Mouse (Mus musculus) liver, adult (tissue): Measurements from ENCODE around the gene Ltbp1.

Experiments
- GATA4 ChIP-seq: IDR thresholded peaks from 2 replicates; pipeline ENCODE4 v1.6.1; 2014; ENCODE audit warnings: mild to moderate bottlenecking, low read length; ENCODE audit not compliant: insufficient replicate concordance

The Ltbp1 gene

GRCm38 (mm10) chr17:75281345-75281744 is 276.0 kb downstream of the Ltbp1 start:
- no peak for TF ChIP-seq GATA4

DNA sequence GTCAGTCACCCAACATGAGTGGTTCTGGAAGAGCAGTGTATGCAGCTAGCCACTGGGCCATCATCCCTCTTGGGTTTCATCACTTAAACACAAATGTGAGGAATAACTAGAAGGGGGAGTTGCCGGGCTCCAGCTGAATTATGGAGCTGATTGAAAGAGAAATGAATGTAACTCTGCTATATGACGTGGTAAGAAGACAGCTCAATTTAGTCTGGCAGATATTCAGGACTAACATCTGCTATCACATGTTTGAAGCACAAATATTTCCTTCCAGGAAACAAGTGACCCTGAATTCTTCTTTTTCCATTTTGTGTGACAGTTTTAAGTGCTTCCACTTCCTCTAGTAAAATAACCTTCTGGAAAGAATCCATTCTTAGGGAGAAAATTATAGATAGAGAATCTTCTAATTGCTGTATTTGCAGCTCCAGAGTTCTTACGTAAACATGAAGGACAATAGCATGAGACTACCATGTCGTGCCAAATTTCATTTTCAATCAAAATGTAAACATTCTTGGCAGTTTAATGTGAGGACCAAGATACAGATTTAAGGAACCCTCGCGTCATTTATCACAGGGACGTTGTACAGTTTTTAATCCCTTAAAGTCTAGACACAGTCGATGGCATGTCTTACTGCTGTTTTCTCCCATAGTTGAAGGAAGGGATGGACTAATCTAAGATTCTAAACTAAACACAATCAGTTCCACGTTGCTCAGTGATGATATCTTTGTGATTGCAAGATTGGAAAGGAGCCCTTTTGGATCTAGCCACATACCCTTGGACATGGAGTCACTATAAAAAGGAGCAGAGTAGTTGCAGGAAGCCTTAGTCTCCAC is 279.7 kb downstream of the Ltbp1 start:
- TF ChIP-seq GATA4, result no peak

DNA sequence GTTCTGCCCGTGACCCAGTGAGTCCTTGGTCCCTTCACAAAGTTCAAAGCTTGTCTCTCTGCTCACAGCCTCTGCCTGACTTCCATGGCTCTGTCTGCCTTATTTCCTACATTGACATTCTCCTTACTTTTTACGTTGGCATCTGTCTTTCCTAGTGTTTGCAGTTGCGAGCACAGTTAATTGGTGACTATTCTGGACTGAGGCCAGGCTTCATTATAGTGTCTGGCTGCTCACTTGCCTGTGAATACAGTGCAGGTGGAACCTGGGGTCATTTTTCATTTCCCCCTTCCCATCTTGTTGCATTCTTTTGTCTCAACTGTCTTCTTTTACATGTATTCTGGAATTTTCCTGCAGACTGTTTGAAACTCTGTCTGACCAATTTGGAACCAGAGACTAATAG is 287.6 kb downstream of the Ltbp1 start:
- no peak for TF ChIP-seq GATA4

GRCm38 (mm10) chr17:75293725-75294124 is 288.4 kb downstream of the Ltbp1 start:
- TF ChIP-seq GATA4, result no peak

- no peak for TF ChIP-seq GATA4
Measured at GRCm38 (mm10) chr17:75300908-75301307, 295.5 kb downstream of the Ltbp1 start.

- TF ChIP-seq GATA4, result no peak
Measured at GRCm38 (mm10) chr17:75304807-75305420, 299.5 kb downstream of the Ltbp1 start.

GRCm38 (mm10) chr17:75305714-75306113 is 300.3 kb downstream of the Ltbp1 start:
- TF ChIP-seq GATA4, result peak; percentile 62; the same call in 1 of the 2 replicates

- no peak for TF ChIP-seq GATA4
Measured at GRCm38 (mm10) chr17:75307070-75308011, 302.0 kb downstream of the Ltbp1 start.

GRCm38 (mm10) chr17:75317106-75317505 is 311.7 kb downstream of the Ltbp1 start:
- TF ChIP-seq GATA4, result no peak

- TF ChIP-seq GATA4, result no peak
Measured at GRCm38 (mm10) chr17:75323229-75323628, 317.9 kb downstream of the Ltbp1 start.

- no peak for TF ChIP-seq GATA4
Measured at GRCm38 (mm10) chr17:75323766-75324165, 318.4 kb downstream of the Ltbp1 start.

DNA sequence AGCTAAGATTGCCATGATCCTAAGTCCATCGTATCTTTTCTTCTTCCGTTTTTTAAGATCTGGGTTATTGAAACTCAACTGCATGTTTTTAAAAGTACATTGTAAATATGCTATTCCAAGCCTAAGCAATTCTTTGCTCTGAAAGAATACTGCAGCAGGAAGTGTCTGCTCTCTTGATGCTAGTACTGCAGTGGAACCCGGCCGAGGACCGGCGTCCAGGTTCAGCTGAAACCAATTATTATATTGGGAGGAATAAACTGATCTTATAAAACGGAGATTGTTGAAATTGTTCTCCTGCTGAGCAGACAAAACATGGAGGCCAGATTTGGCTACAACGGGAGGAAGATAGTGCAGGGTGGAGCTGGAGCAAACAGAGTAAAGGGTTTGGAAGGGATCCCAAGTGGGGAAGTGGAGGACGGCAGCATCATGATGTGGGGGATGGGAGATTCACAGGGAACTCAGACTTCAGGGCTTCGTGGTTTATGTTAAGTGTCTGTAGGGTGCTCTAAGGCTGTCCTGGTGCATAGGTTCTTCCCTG is 322.8 kb downstream of the Ltbp1 start:
- no peak for TF ChIP-seq GATA4

GRCm38 (mm10) chr17:75330366-75330765 is 325.0 kb downstream of the Ltbp1 start:
- no peak for TF ChIP-seq GATA4

DNA sequence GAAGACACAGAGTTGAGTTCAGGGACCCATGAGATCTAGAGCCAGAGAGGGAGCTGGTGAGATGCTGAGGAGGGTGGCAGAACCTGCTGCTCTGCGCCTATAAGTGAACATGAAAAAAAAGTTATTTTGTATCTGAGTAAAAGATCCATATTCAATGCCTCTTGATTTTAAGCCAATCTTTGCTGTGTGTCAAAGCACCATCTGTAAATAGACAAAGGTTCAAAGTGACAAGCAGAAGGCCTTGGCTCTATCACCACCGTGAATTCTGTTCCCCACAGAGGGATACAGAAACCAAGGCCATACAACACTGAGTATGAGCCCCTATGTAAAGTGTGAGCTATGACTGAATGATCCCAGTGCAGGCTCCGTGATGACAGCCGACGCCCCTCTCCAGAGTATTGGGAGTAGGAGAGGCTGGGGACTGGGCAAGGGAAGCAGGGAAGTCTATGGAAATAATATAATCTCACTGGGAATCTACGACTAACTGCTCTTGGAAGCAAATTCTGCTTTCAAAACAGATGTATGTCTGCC is 326.1 kb downstream of the Ltbp1 start:
- no peak for TF ChIP-seq GATA4

- no peak for TF ChIP-seq GATA4
Measured at GRCm38 (mm10) chr17:75332289-75332688, 326.9 kb downstream of the Ltbp1 start.
